Mouse (Mus musculus): ENCODE results near the gene Tmem9b. TPM values are rescaled to one million over a fixed set of nuclear protein-coding genes. Genes with fewer than 3 reads are reported as not detected.
A peak's percentile ranks its signal among the peaks of the same experiment; 100 is the strongest.

Gene Tmem9b
- polyA plus RNA-seq, 1 experiment = 45.8 TPM

DNA sequence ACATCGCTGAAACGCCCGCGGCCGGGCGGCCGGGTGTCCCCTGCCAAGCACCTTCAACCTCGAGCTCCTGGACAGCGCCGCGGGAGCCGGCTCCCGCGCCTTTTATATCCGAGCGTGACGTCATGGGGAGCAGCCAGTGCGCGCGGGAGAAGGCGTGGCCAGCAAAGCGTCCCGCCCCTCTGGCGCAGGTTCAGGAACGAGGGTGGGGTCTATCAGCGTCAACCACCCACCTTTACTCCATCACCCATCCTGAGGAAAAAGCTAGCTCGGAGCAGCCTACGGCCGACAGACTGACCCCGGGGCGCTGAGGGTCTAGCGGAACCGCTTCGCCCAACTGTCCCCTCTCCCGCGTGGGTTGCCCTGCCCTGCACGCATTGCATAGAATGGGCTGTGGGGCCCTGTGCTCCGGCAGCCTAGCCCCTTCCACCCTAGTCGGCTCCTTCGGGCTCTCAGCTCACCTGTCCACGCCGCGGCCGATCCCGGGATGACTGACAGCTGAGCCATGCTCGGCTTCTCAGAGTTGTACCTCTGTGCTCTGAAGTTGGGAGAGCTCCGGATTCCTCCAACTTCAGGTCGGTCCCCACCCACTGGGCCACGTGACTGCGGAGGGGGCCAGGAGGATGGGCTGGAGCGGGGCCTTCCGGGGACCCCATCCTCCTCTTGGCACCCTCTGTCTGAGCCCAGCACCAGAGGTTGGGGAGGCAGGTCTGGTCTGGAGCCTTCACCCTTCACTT lies 29.0 kb upstream of the Tmem9b start, which contains the start of gene Nrip3:
Gene Nrip3, minus strand, starts transcription at position 556 of the 734 bp plus-strand sequence.
- Histone ChIP-seq H3K27ac (ENCODE audit: insufficient read depth, low read length) (no peak within 1 kb of the TSS), H3K4me1 (ENCODE audit: control insufficient read depth, insufficient read depth, low read length) (no peaks in the 10 kb centered on the region), H3K4me3 (ENCODE audit: insufficient read depth, low read length) (peak within 1 kb of the TSS; percentile 30)
- TF ChIP-seq POLR2A (IDR thresholded peaks at IDR 0.05; ENCODE audit: low read depth, low read length) (no peak), CTCF (IDR thresholded peaks at IDR 0.05; ENCODE audit: borderline replicate concordance, insufficient read depth, low read length) (no peak)

DNA sequence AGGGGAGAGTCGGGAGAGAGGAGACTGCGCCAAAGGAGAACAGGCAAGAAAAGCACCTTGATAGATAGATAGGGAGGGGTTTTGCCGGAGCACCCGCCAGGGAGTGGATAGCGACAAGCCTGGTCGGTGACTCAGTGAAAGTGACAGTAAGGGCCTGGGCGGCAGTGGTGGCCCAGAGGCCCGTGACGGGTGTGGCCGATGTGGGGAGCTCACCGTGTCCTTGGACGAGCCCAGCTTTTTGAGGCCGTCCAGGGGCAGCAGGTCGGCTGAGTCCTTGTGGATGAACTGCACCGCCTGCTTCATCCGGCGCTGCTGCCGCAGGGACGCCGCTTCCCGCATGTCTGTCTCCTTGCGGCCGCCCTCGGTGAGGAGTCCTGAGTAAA lies 28.4 kb upstream of the Tmem9b start:
- Histone ChIP-seq H3K27ac (ENCODE audit: insufficient read depth, low read length) (no peak overlapping the region), H3K4me1 (ENCODE audit: control insufficient read depth, insufficient read depth, low read length) (no peaks in the 10 kb centered on the region), H3K4me3 (ENCODE audit: insufficient read depth, low read length) (peak overlapping the region; percentile 30)
- TF ChIP-seq CTCF (IDR thresholded peaks at IDR 0.05; ENCODE audit: borderline replicate concordance, insufficient read depth, low read length) = no peak
- no peak for TF ChIP-seq POLR2A (IDR thresholded peaks at IDR 0.05; ENCODE audit: low read depth, low read length)

DNA sequence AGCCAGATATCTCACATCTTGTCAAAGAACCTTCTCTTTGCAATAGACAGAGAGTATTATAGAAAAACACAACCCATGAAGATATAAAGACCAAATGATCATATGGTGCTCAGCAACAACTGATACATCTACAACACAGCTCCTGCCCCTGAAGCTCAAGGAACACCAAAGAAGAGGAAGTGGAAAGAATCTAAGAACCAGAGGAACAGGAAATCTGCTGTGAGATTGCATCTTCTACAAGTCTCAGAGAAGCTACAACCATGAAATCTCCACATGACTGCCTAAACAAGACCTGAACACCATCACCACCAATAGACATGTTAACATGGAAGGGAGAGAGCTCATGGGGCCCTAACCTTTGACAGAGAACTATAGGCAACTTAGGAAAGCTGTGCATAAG lies 19.6 kb upstream of the Tmem9b start:
- H3K27ac ChIP-seq (ENCODE audit: insufficient read depth, low read length) = no peak overlapping the region
- no peaks in the 10 kb centered on the region for H3K4me1 ChIP-seq (ENCODE audit: control insufficient read depth, insufficient read depth, low read length)
- H3K4me3 ChIP-seq (ENCODE audit: insufficient read depth, low read length) = no peak overlapping the region
- no peak for TF ChIP-seq POLR2A (IDR thresholded peaks at IDR 0.05; ENCODE audit: low read depth, low read length)
- TF ChIP-seq CTCF (IDR thresholded peaks at IDR 0.05; ENCODE audit: borderline replicate concordance, insufficient read depth, low read length) = no peak

DNA sequence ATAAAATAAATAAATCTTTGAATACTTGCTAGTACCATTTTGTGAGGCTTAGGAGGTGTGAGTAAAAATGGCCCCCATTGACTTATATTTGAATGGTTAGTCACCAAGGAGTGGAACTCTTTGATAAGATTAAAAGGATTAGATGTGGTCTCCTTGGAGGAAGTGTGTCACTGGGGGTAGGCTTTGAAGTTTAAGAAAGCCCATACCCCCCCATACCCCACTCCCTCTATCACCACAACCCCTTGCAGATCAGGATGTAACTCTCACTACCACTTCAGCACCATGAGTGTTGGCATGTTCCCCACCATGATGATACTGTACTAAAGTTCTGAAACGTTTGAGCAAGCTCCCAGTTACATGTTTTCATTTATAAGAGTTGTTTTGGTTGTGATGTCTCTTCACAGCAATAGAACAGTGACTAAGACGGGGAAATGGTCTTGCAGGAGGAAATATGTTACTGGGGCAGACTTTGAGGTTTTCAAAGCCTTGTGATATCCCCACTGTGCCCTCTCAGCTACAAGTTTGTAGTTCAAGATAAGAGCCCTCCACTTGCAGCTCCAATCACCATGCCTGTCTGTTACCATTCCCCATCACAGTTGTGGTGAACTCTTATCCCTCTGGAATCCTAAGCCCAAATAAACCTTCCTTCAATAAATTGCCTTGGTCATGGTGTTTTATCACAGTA lies 16.2 kb upstream of the Tmem9b start:
- Histone ChIP-seq H3K4me3 (ENCODE audit: insufficient read depth, low read length) (no peak overlapping the region), H3K4me1 (ENCODE audit: control insufficient read depth, insufficient read depth, low read length) (no peaks in the 10 kb centered on the region)
- TF ChIP-seq POLR2A (IDR thresholded peaks at IDR 0.05; ENCODE audit: low read depth, low read length) = no peak
- TF ChIP-seq CTCF (IDR thresholded peaks at IDR 0.05; ENCODE audit: borderline replicate concordance, insufficient read depth, low read length) = no peak

DNA sequence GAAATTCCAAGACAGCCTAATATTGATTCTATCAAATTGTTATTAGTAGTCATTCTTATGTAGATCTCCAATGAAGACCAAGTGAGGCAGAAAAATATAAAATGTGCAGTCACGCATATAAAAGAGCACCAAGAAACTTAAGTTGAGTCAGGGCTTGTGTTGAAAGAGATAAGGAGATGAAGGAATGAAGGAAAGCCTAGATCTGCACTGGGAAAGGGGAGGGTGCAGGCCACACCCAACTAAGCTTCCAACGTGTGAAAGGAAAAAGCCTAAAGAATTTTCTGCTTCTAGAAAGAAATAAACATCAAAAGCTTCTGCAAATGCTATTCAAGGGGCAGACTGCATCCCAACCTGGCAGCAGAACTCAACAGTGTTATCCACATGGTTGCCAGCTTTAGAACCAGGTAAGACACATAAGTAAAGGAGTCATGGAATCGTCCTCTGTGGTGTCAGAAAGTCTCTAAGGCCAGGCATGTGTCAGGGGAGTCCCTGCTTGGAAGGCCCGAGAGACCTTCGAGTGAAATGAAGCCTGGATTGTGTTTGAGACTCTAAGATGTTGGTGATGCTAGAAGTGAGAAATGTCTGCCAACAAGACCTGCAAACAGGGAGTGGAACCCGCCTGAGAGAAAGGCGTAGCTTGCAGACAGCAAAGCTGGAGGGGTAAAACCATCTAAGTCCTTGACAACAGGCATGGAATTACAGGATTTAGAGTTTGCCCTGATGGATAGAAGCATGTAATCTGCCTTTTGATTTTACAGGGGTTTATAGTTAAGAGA lies 15.1 kb upstream of the Tmem9b start:
- TF ChIP-seq CTCF (IDR thresholded peaks at IDR 0.05; ENCODE audit: borderline replicate concordance, insufficient read depth, low read length) (no peak), POLR2A (IDR thresholded peaks at IDR 0.05; ENCODE audit: low read depth, low read length) (no peak)
- H3K27ac ChIP-seq (ENCODE audit: insufficient read depth, low read length) = no peak overlapping the region
- no peak overlapping the region for H3K4me3 ChIP-seq (ENCODE audit: insufficient read depth, low read length)
- no peaks in the 10 kb centered on the region for H3K4me1 ChIP-seq (ENCODE audit: control insufficient read depth, insufficient read depth, low read length)

More for the DNA sequence above, 16.2 kb upstream of the Tmem9b start:
- no peak overlapping the region for H3K27ac ChIP-seq (ENCODE audit: insufficient read depth, low read length)

DNA sequence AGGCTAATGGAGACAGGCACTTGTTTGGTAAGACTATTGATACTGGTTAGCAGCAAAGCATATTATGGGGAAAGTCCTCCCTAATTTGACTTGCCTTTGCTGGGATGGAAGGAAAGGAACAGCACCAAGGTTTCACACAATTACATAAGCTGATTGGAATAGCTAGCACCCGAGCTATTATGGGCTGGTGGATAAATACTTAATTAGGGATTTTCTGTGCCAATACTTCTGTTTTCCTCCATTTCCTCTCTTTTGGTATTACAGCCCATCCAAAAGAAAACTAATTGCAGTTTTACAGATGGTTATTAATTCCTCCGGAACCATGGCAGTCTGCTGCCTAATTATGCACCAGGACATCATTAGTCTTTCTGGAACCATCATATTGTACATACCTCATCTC lies 11.3 kb upstream of the Tmem9b start:
- TF ChIP-seq CTCF (IDR thresholded peaks at IDR 0.05; ENCODE audit: borderline replicate concordance, insufficient read depth, low read length) (no peak), POLR2A (IDR thresholded peaks at IDR 0.05; ENCODE audit: low read depth, low read length) (no peak)
- Histone ChIP-seq H3K27ac (ENCODE audit: insufficient read depth, low read length) (no peak overlapping the region), H3K4me3 (ENCODE audit: insufficient read depth, low read length) (no peak overlapping the region), H3K4me1 (ENCODE audit: control insufficient read depth, insufficient read depth, low read length) (no peaks in the 10 kb centered on the region)

DNA sequence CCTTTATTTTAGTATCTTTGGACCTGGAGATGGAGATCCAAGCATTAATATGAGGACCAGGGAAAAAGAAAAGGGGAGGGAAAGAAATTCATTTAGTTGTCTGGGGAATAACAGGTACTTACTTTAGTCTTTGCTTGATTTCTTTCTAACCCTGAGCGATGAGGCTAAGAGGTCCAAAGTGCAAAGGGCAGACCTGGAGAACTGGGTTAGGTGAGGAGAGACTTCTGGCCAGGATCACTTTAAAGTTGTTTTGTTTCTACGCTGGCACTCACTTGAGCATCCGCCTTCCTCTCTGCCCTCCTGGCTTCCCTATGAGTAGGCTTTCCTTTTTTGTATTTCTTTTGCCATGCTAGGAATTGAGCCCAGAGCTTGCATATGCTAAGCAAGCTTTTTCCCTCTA lies 3.6 kb upstream of the Tmem9b start:
- Histone ChIP-seq H3K27ac (ENCODE audit: insufficient read depth, low read length) (no peak overlapping the region), H3K4me1 (ENCODE audit: control insufficient read depth, insufficient read depth, low read length) (no peaks in the 10 kb centered on the region), H3K4me3 (ENCODE audit: insufficient read depth, low read length) (no peak overlapping the region)
- TF ChIP-seq CTCF (IDR thresholded peaks at IDR 0.05; ENCODE audit: borderline replicate concordance, insufficient read depth, low read length) (no peak), POLR2A (IDR thresholded peaks at IDR 0.05; ENCODE audit: low read depth, low read length) (no peak)

DNA sequence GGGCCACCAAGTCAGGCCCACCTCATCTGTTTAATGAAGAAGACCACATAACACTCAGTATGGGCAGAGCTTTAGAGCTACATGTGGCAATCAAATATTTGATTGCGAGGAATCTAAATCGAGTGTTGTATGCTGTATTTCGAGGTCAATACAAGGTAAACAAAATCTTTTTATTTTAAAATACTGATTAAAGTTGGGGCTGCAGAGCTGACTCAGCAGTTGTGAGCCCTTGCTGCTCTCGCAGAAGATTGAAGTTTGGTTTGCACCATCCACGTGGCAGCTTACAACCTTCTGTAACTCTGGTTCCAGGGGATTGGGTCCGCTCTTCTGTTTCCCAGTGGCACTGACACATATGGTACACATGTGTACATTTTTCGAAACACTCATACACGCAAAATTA lies 1.4 kb upstream of the Tmem9b start:
- Histone ChIP-seq H3K4me1 (ENCODE audit: control insufficient read depth, insufficient read depth, low read length) (peaks cover 4% of the 10 kb centered on the region; the same call in 1 of the 2 replicates), H3K4me3 (ENCODE audit: insufficient read depth, low read length) (no peak overlapping the region), H3K27ac (ENCODE audit: insufficient read depth, low read length) (no peak overlapping the region)
- TF ChIP-seq CTCF (IDR thresholded peaks at IDR 0.05; ENCODE audit: borderline replicate concordance, insufficient read depth, low read length) = no peak
- no peak for TF ChIP-seq POLR2A (IDR thresholded peaks at IDR 0.05; ENCODE audit: low read depth, low read length)

DNA sequence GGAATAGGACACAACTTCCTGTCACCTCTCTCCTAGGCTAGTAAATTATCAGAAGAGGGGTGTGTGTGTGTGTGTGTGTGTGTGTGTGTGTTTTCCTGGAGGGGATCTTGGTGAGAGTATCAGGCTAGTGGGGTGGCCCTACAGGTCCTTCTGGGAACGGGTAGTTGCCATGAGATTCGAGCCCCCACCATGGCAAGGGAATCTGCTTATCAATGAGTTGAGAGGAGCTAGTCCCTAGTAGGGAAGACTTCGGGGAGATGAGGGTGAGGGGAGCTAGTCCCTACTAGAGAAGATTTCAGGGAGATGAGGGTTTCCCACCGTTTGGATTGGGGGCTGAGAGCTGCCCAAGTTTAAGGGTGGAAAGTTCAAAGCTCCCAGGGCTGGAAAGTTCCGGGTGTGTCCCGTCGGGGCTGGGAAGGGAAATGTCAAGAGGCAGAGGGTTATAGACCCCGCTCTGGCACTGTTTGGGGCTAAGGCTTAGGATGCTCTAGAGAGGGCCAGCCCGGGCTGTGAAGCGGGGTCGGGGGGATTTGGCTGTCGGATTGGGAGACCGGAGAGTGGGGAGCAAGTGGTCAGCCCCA lies 1.2 kb downstream of the Tmem9b start:
- no peak for TF ChIP-seq CTCF (IDR thresholded peaks at IDR 0.05; ENCODE audit: borderline replicate concordance, insufficient read depth, low read length)
- TF ChIP-seq POLR2A (IDR thresholded peaks at IDR 0.05; ENCODE audit: low read depth, low read length) = no peak
- peak overlapping the region; percentile 77 for H3K4me3 ChIP-seq (ENCODE audit: insufficient read depth, low read length)
- H3K4me1 ChIP-seq (ENCODE audit: control insufficient read depth, insufficient read depth, low read length) = peaks cover 4% of the 10 kb centered on the region; the same call in 1 of the 2 replicates
- H3K27ac ChIP-seq (ENCODE audit: insufficient read depth, low read length) = no peak overlapping the region
